Mouse (Mus musculus): ENCODE measurements around the gene Hnrnpl.

DNA sequence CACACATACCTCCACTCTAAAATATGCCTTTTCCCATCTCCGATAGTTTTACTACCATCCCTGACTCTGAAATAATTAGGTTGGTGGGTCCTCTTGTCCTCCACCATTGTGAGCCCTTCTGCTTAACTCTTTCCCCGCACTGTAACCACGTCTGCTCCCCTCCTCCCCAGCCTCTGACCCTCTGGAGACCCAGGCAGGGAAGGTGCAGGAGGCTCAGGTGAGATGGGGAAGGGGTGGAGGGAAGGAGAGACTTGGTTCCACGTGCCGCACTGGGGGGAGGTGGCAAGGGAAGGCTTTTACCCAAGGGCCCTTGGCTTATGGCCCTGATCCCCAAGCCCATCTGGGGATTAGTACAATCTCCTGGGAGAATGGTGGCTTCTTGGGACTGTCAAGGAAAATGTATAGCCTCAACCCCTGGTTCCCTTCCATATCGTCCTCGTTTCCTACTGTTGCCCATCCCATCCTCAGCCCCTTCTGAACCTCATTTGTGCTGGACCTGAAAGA is 40.8 kb upstream of the Hnrnpl start, which contains the start of gene Nfkbib:
- TF ChIP-seq CTCF (IDR thresholded peaks at IDR 0.05; ENCODE audit: low read depth, low read length) (no peak), POLR2A (IDR thresholded peaks at IDR 0.05; ENCODE audit: borderline replicate concordance, low read depth, low read length) (no peak)

Measured in bone marrow macrophage, adult 2 months (primary cell).